Mouse (Mus musculus) adrenal gland, adult 18-20 months (tissue): Measurements from ENCODE around the gene Tmem131l. TPM values are rescaled to one million over a fixed set of nuclear protein-coding genes. Genes with fewer than 3 reads are reported as not detected.
A peak's percentile ranks its signal among the peaks of the same experiment; 100 is the strongest.

ENCODE experiments used
- DNase-seq, 2 experiments: peaks; one replicate each; pipeline ENCODE4 v3.0.0; 2021 to 2022; ENCODE audit warnings: low spot score in 2 of 2
- long read RNA-seq, 2 experiments: library from polyadenylated mRNA; stranded (forward); transcript quantifications; one replicate each; pipeline ENCODE4 v2.0.0; 2021
- total RNA-seq, 2 experiments: library from RNA; stranded (reverse); gene quantifications; 1 replicate in 1 of 2; 2 replicates in 1 of 2; pipeline ENCODE4 v1.2.3; 2021

Tmem131l gene
- 10 to 100 TPM; 14.0 to 26.4 TPM for total RNA-seq
- long read RNA-seq, experiment 1, full-length matches to known transcripts, result 1 of 3 reads
- long read RNA-seq, experiment 1, partial matches to known transcripts, result 2 of 3 reads
- long read RNA-seq, experiment 1, other reads (novel, unspliced or antisense), result 0 of 3 reads
- long read RNA-seq, experiment 2, full-length matches to known transcripts, result 2 of 16 reads
- long read RNA-seq, experiment 2, partial matches to known transcripts, result 12 of 16 reads
- long read RNA-seq, experiment 2, other reads (novel, unspliced or antisense), result 2 of 16 reads

- DNase-seq, result peak; percentile 77 to 82
Observed at GRCm38 (mm10) chr3:84039646-84040475, at the start of gene Tmem131l. TSS of gene Tmem131l (minus strand) at chr3:84040175.

GRCm38 (mm10) chr3:84086921-84087320, 46.9 kb upstream of the Tmem131l start:
- DNase-seq, result no peak

GRCm38 (mm10) chr3:84086337-84086736, 46.4 kb upstream of the Tmem131l start:
- DNase-seq, result no peak

- DNase-seq, result no peak
Observed at GRCm38 (mm10) chr3:84085429-84085828, 45.5 kb upstream of the Tmem131l start.

GRCm38 (mm10) chr3:84081208-84081722, 41.3 kb upstream of the Tmem131l start:
- DNase-seq, result no peak

GRCm38 (mm10) chr3:84080074-84080473, 40.1 kb upstream of the Tmem131l start:
- no peak for DNase-seq

- no peak for DNase-seq
Observed at GRCm38 (mm10) chr3:84077505-84077904, 37.5 kb upstream of the Tmem131l start.

- DNase-seq, result no peak
Observed at GRCm38 (mm10) chr3:84076543-84077332, 36.8 kb upstream of the Tmem131l start.

GRCm38 (mm10) chr3:84075516-84075915, 35.5 kb upstream of the Tmem131l start:
- no peak for DNase-seq

GRCm38 (mm10) chr3:84074777-84075176, 34.8 kb upstream of the Tmem131l start:
- DNase-seq, result no peak

- DNase-seq, result no peak
Observed at GRCm38 (mm10) chr3:84071641-84072040, 31.7 kb upstream of the Tmem131l start.

GRCm38 (mm10) chr3:84070811-84071210, 30.8 kb upstream of the Tmem131l start:
- DNase-seq, result no peak

GRCm38 (mm10) chr3:84068831-84069709, 29.1 kb upstream of the Tmem131l start:
- DNase-seq, result no peak

GRCm38 (mm10) chr3:84065825-84066224, 25.9 kb upstream of the Tmem131l start:
- no peak for DNase-seq

GRCm38 (mm10) chr3:84063369-84063914, 23.5 kb upstream of the Tmem131l start:
- no peak for DNase-seq

GRCm38 (mm10) chr3:84061523-84062453, 21.8 kb upstream of the Tmem131l start:
- peak in 1 of 2 experiments; percentile 18 for DNase-seq

GRCm38 (mm10) chr3:84060946-84061345, 21.0 kb upstream of the Tmem131l start:
- no peak for DNase-seq

- no peak for DNase-seq
Observed at GRCm38 (mm10) chr3:84060128-84060527, 20.2 kb upstream of the Tmem131l start.

- DNase-seq, result no peak
Observed at GRCm38 (mm10) chr3:84059676-84060075, 19.7 kb upstream of the Tmem131l start.
